Mouse (Mus musculus): ENCODE results near the gene Gspt1. TPM values are rescaled to one million over a fixed set of nuclear protein-coding genes. Genes with fewer than 3 reads are reported as not detected.

The Gspt1 gene
- polyA plus RNA-seq, 1 experiment: 44.5 TPM

DNA sequence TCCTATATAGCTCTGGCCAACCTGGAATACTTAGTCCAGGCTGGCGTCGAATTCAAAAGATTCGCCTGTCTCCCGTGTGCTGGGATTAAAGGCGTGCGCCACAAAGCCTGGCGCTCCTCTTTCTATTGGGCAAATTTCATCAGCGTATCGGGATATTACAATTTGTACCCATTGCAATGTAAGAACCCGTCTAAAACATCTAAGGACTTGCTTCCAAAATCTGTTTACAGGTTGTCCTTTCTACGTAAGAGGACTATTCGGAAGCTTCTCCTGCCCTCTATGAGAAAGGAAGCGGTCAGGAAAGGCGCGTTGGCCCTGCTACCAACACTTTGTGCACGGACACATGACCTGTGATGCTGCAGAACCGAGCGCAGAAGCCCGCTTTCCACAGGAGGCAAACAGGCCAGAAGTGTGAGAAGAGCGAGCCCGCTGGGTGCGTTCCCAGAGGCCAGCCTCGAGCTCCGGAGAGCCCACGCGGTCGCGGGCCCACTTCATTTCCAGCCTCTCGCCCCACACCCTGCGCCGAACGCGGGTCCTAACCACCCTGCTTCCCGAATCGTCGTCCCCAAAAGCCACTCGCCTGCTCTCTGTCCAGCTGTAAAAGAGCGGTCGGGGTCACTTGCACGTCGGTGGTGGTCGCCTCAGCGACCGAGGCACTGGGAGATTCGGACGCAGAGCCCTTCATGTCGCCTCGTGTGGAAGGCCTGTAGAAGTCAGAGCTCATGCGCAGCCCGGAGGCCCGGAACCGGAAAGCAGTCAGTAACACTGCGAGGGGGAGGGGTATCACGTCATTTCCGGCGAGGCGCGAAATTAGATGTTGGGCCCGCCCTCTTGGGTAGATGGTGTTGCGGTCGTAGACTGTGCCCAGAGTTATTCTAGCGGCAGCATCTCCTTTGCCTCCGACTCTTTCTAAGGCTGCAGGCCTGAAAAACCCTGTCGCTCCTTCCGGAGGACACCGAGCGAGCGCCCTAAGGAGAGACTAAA is 51.3 kb downstream of the Gspt1 start, which contains the start of gene Rsl1d1:
TSS of gene Rsl1d1 (minus strand) at position 761 of the 984 bp plus-strand sequence.
- peak; percentile 77 for DNase-seq (ENCODE audit: low spot score)

DNA sequence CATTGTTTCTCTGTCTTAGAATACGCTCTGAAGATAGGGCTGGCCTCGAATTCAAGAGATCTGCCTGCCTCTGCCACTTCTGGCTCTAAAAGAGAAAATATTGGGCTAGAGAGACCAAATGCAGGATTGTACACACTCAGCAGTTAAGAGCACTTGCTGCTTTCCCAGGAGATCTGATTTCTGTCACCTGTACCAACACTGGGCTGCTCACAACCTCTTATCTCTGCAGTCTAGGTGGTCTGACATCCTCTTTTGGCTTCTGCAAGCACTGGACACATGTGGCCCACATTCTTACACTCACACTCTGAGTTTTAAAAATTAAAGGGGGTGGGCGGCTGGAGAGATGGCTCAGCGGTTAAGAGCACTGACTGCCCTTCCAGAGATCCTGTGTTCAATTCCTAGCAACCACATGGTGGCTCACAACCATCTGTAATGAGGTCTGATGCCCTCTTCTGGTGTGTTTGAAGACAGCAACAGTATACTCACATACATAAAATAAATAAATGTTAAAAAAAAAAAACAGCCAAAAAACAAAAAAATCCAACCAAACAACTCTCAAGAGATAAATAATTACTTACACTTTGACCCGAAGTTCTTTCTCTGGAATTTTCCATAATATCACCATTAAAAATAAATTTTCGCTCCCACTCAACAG is 52.3 kb downstream of the Gspt1 start:
- no peak for DNase-seq (ENCODE audit: low spot score)

DNA sequence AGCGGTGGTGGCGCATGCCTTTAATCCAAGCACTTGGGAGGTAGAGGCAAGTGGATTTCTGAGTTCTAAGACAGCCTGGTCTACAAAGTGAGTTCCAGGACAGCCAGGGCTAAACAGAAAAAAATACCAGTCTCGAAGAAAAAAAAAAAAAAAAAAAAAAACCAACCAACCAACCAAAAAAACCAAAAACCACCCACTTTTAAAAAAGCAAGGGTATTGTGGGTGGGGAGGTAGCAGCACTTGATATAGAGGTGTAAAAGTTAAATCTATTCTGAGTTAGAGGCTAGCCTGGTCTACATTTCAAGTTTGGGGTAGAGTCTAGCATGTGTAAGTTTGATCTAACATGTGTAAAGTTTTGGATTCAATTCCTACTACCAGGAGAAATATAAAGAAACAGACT is 53.9 kb downstream of the Gspt1 start:
- DNase-seq (ENCODE audit: low spot score): no peak

DNA sequence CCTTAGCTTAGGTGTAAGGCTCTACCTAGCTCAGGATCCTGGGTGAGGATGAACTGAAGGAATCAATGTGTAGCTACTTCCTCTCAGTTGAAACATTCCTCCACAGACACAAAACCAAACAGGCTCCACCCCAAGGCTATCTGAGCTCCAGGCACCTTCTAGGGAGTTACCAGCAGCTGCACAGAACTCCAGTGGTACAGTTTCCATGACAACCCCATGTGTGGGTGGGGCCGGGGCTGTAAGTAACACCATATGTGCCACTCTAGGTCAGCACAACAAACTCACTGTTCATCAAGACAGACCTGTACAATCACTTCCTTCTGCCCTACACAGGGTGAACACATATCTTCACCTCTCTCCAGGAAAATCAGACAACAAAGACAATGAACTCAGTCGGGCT is 55.7 kb downstream of the Gspt1 start:
- no peak for DNase-seq (ENCODE audit: low spot score)

DNA sequence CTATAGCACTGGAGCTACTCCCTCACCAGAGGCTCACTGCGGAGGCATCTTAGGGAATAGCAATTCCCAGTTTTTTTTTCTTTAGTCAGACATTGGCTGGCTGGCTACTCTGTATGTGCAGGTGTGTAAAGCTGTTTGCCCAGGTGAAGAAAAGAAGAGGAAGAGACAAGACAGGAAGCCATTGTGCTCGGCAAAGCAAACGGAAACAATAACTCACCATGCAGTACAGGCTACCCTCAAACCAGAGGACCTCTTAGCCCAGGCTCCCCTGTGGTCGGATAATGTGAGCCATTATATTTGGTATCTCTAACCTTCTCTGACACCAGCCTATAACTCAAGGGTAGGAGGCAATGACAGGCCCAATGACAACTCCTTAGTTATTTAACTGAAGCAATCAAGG is 57.1 kb downstream of the Gspt1 start:
- no peak for DNase-seq (ENCODE audit: low spot score)

DNA sequence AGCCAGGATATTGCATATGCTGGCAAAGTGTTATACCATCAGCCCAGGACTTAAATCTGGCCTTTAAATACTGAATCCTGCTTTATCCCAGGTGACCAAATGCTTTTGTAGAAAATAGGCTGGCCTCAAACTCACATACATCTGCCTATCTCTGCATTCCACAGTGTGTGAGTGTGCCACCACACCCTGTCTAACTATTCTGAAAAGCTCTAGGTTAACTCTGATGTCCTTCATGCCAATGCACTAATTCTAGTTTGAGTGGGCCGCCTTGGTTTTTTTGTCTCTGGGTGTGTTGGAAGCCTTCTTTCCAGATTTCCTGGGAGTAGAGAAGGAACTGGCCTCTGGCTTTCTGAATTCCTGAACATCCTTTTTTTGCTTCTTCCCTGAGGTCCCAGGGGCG is 60.9 kb downstream of the Gspt1 start:
- no peak for DNase-seq (ENCODE audit: low spot score)

DNA sequence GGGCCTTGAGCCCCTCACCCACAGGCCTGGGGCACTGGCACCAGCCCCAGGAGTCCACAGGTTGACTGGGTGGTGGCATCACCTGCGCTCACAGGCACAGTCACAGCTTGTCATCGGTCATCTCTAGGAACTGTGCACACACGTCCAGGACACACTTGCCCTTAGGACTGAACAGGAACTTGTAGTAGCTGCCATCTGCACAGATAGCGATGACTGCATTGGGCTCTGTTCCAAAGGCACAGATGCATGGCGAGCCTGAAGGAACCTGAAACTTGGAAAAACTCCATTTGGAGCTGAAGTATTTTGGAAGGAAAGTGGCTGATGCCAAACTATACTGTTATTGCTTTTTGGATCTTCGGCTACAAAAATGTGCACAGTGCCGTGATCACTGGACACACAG is 64.0 kb downstream of the Gspt1 start:
- DNase-seq (ENCODE audit: low spot score): no peak

DNA sequence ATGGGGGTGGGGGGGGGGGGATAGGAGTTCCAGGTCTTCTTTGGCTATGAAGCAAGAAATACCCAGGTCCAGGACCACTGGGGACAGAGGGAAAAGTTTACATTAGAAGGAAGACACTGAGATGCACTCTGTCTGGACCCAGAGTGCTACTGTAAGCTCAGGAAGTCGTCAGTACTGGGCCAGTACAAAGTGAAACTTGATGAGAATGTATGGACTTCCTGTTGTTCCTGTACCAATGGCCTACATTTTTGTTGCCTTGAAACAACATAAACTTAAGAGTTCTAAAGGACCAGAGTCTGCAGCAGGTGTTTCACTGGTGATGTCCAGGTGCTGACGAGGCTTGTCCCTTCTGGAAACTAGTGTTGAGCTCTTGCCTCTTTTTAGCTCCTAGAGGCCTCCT is 76.7 kb downstream of the Gspt1 start:
- no peak for DNase-seq (ENCODE audit: low spot score)

DNA sequence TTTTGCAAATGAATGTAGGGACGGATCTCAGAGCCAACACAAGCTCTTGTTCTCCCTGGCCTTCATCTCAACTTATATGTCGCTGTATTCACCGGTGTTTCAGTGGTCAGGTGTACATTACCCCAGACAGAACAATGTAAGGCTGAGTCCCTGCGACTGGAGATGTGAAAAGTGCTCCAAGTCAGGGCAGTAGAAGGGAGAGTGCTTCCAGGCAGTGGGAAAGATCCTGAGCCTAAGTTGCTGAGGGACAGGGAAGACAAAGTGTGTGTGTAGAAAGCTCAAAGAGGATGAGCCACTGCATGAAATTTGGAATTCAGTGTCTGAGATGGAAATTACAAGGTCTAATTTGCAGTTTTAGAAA is 77.3 kb downstream of the Gspt1 start:
- DNase-seq (ENCODE audit: low spot score): no peak

DNA sequence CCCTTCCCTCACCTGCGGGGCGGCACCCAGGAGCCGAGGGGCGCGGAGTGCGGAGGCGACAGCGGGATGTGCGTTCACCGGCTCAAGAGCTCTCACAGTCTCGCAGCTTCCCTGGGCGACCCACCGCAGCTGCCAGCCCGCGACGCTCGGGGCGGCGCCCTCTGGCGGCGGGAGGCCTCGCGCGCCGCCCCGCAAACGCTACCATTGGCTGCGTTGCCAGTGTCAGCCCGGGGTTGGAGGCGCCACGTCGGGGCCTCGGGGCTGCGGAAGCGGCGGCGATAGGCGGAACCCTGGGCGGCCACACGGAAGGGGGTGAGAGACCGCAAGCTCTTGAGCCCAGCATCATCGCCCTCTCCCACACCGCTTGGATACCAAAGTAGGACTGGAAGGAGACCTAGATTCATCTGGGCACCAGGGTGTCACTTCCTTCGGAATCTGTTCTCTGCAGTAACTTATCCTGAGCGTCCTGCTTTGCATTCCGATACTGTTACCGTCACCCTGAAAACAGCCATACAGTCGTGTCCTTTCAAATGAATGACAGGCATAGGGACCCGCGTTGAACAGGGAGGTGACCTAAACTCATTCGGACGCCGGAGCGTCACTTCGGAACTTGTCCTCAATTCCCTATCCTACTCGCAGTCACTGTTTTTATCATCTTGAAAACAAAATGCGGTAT is 77.8 kb downstream of the Gspt1 start, which contains the start of gene Zc3h7a:
TSS of gene Zc3h7a (minus strand) at position 186 of the 676 bp plus-strand sequence.
- DNase-seq (ENCODE audit: low spot score): peak; percentile 85

DNA sequence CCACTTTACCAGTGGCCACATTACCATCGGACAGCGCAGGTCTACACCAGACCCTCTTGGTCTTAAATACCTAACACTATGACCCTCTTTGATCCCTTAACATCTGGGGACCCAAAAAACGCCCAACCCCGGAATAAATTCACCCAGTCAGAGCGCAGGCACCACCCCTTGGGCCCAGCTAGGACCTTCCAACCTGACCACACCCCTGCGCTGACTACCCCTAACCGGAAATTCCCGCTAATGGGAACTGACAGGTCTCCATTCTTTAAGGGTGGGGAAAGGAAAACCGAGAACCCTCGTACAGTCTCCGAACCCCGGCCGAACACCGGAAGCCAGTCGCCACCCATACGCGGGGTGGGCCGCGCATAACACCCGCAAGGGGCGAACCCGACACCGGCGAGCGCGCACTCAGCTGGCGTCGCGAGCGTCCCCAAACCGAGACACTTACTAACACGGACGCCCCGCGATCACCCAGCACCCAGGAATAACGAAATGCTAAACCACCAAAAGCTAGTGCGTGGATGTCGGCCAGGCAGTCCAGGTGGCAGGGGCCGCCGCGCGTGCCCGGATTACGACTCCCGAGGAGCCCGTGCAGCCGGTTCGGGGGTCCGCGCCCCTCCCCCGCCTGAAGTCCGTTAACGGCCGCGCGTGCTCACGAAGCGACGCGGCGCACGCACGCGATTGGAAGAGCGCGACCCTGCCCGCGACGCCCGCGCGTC is 78.5 kb downstream of the Gspt1 start:
- peak; percentile 61 for DNase-seq (ENCODE audit: low spot score)

DNA sequence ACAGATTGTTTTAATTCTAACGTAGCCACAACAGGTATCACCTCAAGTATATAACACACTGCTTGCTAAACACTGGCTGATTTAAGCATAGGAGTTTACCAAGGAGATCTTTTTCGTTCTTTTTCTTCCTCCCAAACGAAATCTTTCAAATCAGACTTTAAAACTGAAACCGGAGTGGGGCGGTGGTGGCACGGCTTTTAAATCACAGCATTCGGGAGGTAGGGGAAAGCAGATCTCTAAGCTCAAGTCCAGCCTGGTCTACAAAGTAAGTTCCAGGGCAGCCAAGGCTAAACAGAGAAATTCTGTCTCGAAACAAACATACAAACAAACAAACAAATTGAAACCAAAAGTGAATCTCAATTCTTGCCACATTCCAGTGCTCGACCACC is 79.0 kb downstream of the Gspt1 start:
- DNase-seq (ENCODE audit: low spot score): no peak

DNA sequence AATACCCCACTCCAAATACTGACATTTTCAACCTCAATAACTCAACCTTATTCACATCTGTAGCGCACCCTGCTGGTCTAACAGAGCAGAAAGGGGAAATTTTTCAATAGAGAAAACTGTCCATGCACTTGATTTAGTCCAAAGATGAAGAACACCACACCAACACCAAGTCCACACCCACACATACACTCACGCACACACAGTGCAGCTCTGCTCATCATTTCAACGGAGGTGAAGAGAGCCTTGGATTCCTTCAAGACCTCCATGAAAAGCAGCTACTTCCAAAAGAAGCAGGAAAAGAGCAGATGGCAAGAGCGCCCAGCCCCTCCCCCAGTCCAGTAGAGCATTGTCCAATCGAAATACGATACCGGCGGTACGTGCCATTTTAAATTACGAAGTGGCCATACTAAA is 79.4 kb downstream of the Gspt1 start:
- DNase-seq (ENCODE audit: low spot score): no peak

DNA sequence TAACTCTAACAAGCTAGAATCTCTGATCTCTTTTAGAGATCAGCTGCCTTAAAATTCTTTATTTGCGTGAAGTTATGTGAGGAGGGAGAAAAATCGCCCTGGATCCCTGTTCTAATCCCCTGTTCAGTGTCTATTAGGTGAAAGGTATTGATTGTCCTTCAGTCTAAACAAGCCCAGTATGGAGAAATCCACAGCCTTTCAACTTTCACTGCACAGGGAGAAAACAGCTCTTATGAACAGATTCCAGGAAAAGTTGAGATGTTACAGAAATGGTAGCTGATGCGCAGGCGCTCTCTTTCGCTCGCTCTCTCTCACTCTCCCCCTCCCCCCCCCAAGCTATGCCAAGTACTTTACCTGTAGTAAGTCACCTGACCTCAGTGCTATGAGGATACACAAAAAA is 82.4 kb downstream of the Gspt1 start:
- no peak for DNase-seq (ENCODE audit: low spot score)

Other genes starting within 250 kb of the Gspt1 start
- 17.6 and 22.5 TPM in 2 replicates for gene Snn, start 193.4 kb downstream of the Gspt1 start, polyA plus RNA-seq (2012; rRNA removed)
- gene Litaf, start 188.2 kb downstream of the Gspt1 start, polyA plus RNA-seq (2012; rRNA removed): 47.8 and 57.6 TPM in 2 replicates
- 17.5 and 18.6 TPM in 2 replicates for gene Txndc11, start 119.7 kb downstream of the Gspt1 start, polyA plus RNA-seq (2012; rRNA removed)
- gene Zc3h7a, start 77.9 kb downstream of the Gspt1 start, polyA plus RNA-seq (2012; rRNA removed): 141 and 178 TPM in 2 replicates
- 50.0 and 50.9 TPM in 2 replicates for gene Rsl1d1, start 51.0 kb downstream of the Gspt1 start, polyA plus RNA-seq (2012; rRNA removed)
- 0.96 and 1.9 TPM in 2 replicates for gene Tnfrsf17, start 59.5 kb upstream of the Gspt1 start, polyA plus RNA-seq (2012; rRNA removed)
- gene Snx29, start 68.6 kb upstream of the Gspt1 start, polyA plus RNA-seq (2012; rRNA removed): 8.1 and 8.6 TPM in 2 replicates